ENCODE assay signal across 8 mouse cellular contexts in genomic region chr9:20794108-20794806, GRCm38 (mm10). TPM values are rescaled to one million over a fixed set of nuclear protein-coding genes. Genes with fewer than 3 reads are reported as not detected.
DNase-seq lines count a peak whose midpoint lies in the region; ATAC-seq lines count a peak whose summit lies in the region.

No protein-coding gene starts in this region.

- 29% methylated on average over 7 of the region's 7 CpGs for WGBS in hindbrain, embryonic 16.5 days

- no peak overlapping the region for H3K4me3 ChIP-seq in hindbrain, embryonic 16.5 days (ENCODE audit: low read length)

- no peaks in the 10 kb centered on the region for H3K36me3 ChIP-seq in hindbrain, embryonic 16.5 days (ENCODE audit: control insufficient read depth, insufficient read depth, low read length)

- peak; percentile 16 for DNase-seq in R1 (ENCODE audit: low read depth, low spot score)
- DNase-seq in cerebellum, adult 8-10 months = peak; percentile 11
- DNase-seq in gastrocnemius, postnatal 10 days = peak; percentile 23
- peak; percentile 63 to 72 for DNase-seq in layer of hippocampus, postnatal 10 days (ENCODE audit: low spot score in 2 of 2)
- DNase-seq in urinary bladder, postnatal 36 days (ENCODE audit: low spot score in 2 of 2) = peak; percentile 17 to 57
- DNase-seq in retina, postnatal 1 day = no peak

- H3K9ac ChIP-seq in hindbrain, embryonic 16.5 days (ENCODE audit: low read depth, low read length) = no peak overlapping the region

- no peaks in the 10 kb centered on the region for H3K9me3 ChIP-seq in hindbrain, embryonic 16.5 days (ENCODE audit: control insufficient read depth, low read length)

- H3K27me3 ChIP-seq in hindbrain, embryonic 16.5 days (replicated peaks; ENCODE audit: control insufficient read depth, insufficient read depth, low read length) = no peaks in the 10 kb centered on the region

- H3K4me2 ChIP-seq in hindbrain, embryonic 16.5 days (ENCODE audit: low read length) = no peak overlapping the region

- H3K27ac ChIP-seq in hindbrain, embryonic 16.5 days (ENCODE audit: low read depth, low read length) = peak overlapping the region; percentile 78

- peak; percentile 97 for ATAC-seq in hindbrain, embryonic 16.5 days
- ATAC-seq in megakaryocyte-erythroid progenitor cell, adult 5-6 weeks (replicated peaks; ENCODE audit: low FRiP score, low TSS enrichment, poor library complexity, severe bottlenecking) = 0 out of 2 replicates have a peak, but pooled peaks have one; percentile 31

- no peaks in the 10 kb centered on the region for H3K4me1 ChIP-seq in hindbrain, embryonic 16.5 days (ENCODE audit: control insufficient read depth, insufficient read depth, low read depth, low read length)

RNA-seq across cellular contexts. Expression of gene Col5a3, which starts 20.6 kb away (rescaled TPM):
- 10 to 100 TPM; 76.7 to 90.9 TPM for total RNA-seq in gastrocnemius, postnatal 10 days (2021)
- polyA plus RNA-seq in hindbrain, embryonic 16.5 days (2015; fragmentation: Nextera tagmentation; extraction: Ambion mirVana) = 1.1 and 1.2 TPM in 2 replicates
- total RNA-seq in layer of hippocampus, postnatal 10 days (2021) = 1 to 10 TPM; 1.8 to 2.3 TPM
- not detected in 2 replicates for total RNA-seq in megakaryocyte-erythroid progenitor cell, adult 5-6 weeks (2014; fragmentation: Nextera tagmentation)
- not detected in 2 replicates for total RNA-seq in megakaryocyte-erythroid progenitor cell, adult 5-6 weeks (2017)

RNA-seq across cellular contexts. Expression of gene Rdh8, which starts 24.0 kb away (rescaled TPM):
- not detected for total RNA-seq in gastrocnemius, postnatal 10 days (2021)
- polyA plus RNA-seq in hindbrain, embryonic 16.5 days (2015; fragmentation: Nextera tagmentation; extraction: Ambion mirVana) = not detected in 2 replicates
- total RNA-seq in layer of hippocampus, postnatal 10 days (2021) = not detected
- not detected in 2 replicates for total RNA-seq in megakaryocyte-erythroid progenitor cell, adult 5-6 weeks (2014; fragmentation: Nextera tagmentation)
- not detected in 2 replicates for total RNA-seq in megakaryocyte-erythroid progenitor cell, adult 5-6 weeks (2017)

RNA-seq across cellular contexts. Expression of gene Olfm2, which starts 48.1 kb away (rescaled TPM):
- total RNA-seq in gastrocnemius, postnatal 10 days (2021) = under 1 TPM; 0.52 TPM
- 250 and 269 TPM in 2 replicates for polyA plus RNA-seq in hindbrain, embryonic 16.5 days (2015; fragmentation: Nextera tagmentation; extraction: Ambion mirVana)
- total RNA-seq in layer of hippocampus, postnatal 10 days (2021) = 100 to 1,000 TPM; 123 to 138 TPM
- not detected in 2 replicates for total RNA-seq in megakaryocyte-erythroid progenitor cell, adult 5-6 weeks (2014; fragmentation: Nextera tagmentation)
- total RNA-seq in megakaryocyte-erythroid progenitor cell, adult 5-6 weeks (2017) = not detected in 2 replicates

Comparison
In these comparisons a context has a peak if more than half of its experiments do, and no peak if none do; other contexts are left out.
1. RNA of gene Col5a3, which starts 20.6 kb away (total RNA-seq): 76.7 to 90.9 TPM in gastrocnemius, postnatal 10 days; 1.8 to 2.3 TPM in layer of hippocampus, postnatal 10 days and not detected in megakaryocyte-erythroid progenitor cell, adult 5-6 weeks; every median in the first group is over 10 times any median in the second.
2. RNA of gene Olfm2, which starts 48.1 kb away (total RNA-seq): 123 to 138 TPM in layer of hippocampus, postnatal 10 days; 0.52 TPM in gastrocnemius, postnatal 10 days and not detected in megakaryocyte-erythroid progenitor cell, adult 5-6 weeks; every median in the first group is over 10 times any median in the second.